Comparison of ENCODE assay signal across 23 mouse cellular contexts in genomic region chr13:107935611-107936010, GRCm38 (mm10).
"Had no signal": no experiment of that assay in that cellular context is flagged by ENCODE, and none has a peak within 500 bp of the region (broad histone marks: within the 10 kb centered on the region; RNA-seq: fewer than 3 reads in every experiment).

No protein-coding gene starts in this region.

- H3K4me2 ChIP-seq: hindbrain, embryonic 13.5 days; hindbrain, embryonic 15.5 days; limb, embryonic 12.5 days; limb, embryonic 15.5 days had no signal

- ATAC-seq: hindbrain, postnatal 0 days; intestine, embryonic 16.5 days; liver, embryonic 12.5 days had no signal

- H3K27me3 ChIP-seq: hindbrain, embryonic 15.5 days; limb, embryonic 15.5 days had no signal

- H3K4me3 ChIP-seq: heart, embryonic 10.5 days; heart, embryonic 13.5 days; heart, embryonic 15.5 days; hindbrain, embryonic 13.5 days; hindbrain, embryonic 15.5 days; limb, embryonic 12.5 days; limb, embryonic 15.5 days; liver, embryonic 12.5 days had no signal

- H3K9ac ChIP-seq: heart, embryonic 13.5 days; heart, embryonic 15.5 days; hindbrain, embryonic 13.5 days; hindbrain, embryonic 15.5 days; limb, embryonic 12.5 days; limb, embryonic 15.5 days; liver, embryonic 12.5 days; liver, embryonic 14.5 days had no signal

- H3K27ac ChIP-seq: heart, embryonic 10.5 days; heart, embryonic 13.5 days; heart, embryonic 15.5 days; hindbrain, embryonic 13.5 days; hindbrain, embryonic 15.5 days; hindbrain, postnatal 0 days; kidney, postnatal 0 days; limb, embryonic 12.5 days; limb, embryonic 15.5 days; liver, embryonic 12.5 days; liver, embryonic 14.5 days had no signal

- DNase-seq: gastrocnemius, postnatal 14 days; gastrocnemius, postnatal 36 days; heart, adult 18-20 months; heart, postnatal 14 days; heart, postnatal 36 days; kidney, adult 18-20 months; kidney, adult 9 months; kidney, postnatal 25 days; layer of hippocampus, adult 9-11 months; layer of hippocampus, postnatal 36 days; left cerebral cortex, postnatal 4 days had no signal

- H3K36me3 ChIP-seq: heart, embryonic 10.5 days; heart, embryonic 13.5 days; heart, embryonic 15.5 days; hindbrain, embryonic 13.5 days; hindbrain, embryonic 15.5 days; limb, embryonic 12.5 days; limb, embryonic 15.5 days; liver, embryonic 12.5 days had no signal

- H3K4me1 ChIP-seq: limb, embryonic 15.5 days had no signal

- H3K9me3 ChIP-seq: heart, embryonic 10.5 days; heart, embryonic 13.5 days; heart, embryonic 15.5 days; hindbrain, embryonic 13.5 days; hindbrain, embryonic 15.5 days; limb, embryonic 12.5 days; limb, embryonic 15.5 days; liver, embryonic 12.5 days had no signal
